Mouse (Mus musculus) liver, postnatal 0 days (tissue): ENCODE measurements around the gene Htra1.

Experiments used
- CTCF ChIP-seq: sonication (generic); IDR thresholded peaks from 2 replicates; pipeline ENCODE4 v1.5.1; 2016; ENCODE audit warnings: antibody characterized with exemption, low read depth
- EP300 ChIP-seq: IDR thresholded peaks from 2 replicates; pipeline ENCODE4 v1.6.1; 2016; ENCODE audit warnings: antibody characterized with exemption, low read depth, mild to moderate bottlenecking

DNA sequence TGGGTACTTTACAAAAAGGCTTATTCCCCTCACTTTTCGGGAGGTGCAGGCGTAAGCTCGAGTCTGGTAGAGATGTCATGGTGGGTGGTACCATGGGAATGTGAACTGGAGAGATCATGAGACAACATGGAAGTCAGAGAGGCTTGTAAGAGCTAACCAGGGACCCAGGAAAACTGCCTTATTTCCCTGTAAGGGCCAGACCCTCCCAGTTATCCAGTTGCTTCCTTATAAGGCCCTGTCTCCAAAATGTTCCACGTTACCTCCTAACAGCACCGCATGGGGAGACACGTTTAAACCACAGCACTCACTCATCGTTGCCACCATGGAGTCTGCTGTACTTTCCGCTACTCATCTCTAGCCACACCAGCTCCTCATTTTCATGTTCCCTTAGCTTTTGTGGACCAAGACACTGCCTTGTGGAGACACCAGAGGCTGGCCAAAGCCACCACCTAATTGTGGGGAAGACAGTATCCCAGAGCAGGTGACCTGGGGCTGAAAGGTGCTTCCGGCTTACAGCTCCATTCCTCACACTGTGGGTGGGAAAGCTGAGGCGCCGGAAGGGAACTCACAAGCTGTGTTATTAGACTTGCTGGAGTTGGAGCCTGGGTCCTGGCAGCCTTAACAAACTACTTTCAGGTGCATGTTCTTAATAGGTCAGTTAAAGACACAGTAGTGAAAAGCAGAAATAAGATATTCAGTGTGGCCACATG is 9.0 kb downstream of the Htra1 start:
- no peak for TF ChIP-seq CTCF
- TF ChIP-seq EP300 = no peak
